Mouse (Mus musculus): ENCODE measurements around the gene Dnah14.
"Not testable (repeated sequence)": the region's sequence is repeated elsewhere in the genome, so short reads cannot be mapped to it uniquely, and the experiment has no call there.

The Dnah14 gene

DNA sequence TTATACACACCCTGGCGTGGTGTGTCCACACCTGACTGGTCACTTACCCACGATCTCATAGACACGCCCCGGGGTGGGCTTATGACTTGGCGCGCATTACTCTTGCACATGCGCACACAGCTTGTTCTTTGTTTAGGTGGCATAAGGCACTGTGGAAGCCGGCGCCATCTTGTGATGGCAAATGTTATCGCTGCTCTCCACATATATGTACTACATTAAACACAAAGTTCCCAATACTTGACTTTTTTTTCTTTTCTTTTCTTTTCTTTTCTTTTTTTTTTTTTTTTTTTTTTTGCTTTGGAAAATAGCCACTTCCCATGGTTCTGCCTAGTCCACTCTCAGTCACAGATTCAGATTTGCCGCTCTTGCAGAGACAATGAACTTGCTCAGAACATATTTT is 206.2 kb downstream of the Dnah14 start:
- not testable (repeated sequence) for ATAC-seq (ENCODE audit: low TSS enrichment)

DNA sequence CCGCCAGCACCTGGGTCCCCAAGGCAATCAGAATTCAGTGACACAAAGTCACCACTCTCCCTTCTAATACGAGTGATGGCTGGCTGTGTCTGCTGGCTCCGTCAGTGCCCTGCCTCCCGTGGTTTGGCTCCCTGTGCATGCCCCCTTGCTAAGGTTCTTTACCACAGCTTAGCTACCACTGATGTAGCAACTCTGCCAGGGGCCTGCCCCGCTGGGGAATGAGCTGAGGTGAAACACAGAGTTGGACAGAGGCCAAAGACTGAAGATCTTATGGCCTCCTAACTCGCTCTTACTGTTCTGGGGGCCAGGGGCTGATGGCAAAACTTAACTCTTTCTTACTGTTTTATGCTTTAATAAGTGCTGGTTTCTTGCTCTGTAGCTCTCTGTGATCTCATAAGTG is 213.6 kb downstream of the Dnah14 start:
- ATAC-seq (ENCODE audit: low TSS enrichment) = no peak

DNA sequence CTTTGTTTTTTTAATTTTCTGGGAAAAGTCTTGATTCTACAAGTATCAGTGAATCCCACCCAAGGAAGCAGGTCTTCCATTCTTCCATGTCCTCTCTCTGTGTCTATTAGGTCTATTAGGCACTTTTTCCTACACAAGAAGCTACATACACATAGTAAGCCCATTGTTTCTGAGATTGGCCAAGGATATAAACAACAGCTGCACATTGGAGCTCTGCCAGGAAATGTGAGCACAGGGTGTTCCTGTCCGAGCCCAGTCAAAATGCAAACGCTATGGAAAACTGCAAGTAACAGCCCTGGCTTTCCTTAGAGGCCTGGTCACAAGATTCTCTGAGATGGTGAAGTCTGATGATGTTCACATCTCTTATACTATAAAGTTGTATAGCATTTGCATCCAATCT is 217.2 kb downstream of the Dnah14 start:
- no peak for ATAC-seq (ENCODE audit: low TSS enrichment)

DNA sequence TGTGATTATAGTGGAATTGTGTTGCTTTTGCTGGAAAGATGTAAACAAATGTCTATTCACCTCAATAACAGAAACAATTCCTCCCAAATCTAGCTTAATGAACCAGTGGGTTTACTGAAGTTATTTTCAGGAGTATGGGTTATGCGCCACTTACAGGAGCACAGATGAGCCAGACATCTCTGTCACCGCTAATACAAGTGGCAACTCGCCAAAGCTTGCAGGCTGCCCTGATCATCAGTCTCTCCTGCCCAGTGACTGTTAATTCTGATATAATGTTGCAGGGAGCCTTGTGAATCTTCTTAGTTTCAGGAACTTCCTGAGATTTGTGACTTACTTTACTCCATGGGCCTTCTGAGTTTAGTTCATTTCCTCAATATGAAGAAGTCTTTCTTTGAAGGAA is 223.6 kb downstream of the Dnah14 start:
- ATAC-seq (ENCODE audit: low TSS enrichment) = no peak

DNA sequence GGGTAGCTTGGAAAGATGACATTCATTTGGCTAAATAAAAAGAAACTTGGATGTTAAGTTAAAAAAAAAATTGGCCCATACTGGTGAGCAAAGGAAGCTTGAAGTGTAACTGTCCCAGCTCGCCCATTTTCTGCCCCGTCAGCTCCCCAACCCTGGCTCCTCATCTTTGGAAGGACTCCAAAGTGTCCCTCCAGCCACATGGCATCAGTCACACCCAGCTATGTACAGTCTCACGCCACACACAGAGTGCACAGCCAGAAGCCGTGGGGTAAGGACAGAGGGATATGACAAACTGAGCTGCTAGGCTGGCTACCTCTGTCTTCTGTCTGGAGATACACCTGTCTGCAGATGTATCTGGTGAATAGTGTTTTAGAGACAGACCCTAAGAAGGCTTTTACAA is 224.3 kb downstream of the Dnah14 start:
- no peak for ATAC-seq (ENCODE audit: low TSS enrichment)

DNA sequence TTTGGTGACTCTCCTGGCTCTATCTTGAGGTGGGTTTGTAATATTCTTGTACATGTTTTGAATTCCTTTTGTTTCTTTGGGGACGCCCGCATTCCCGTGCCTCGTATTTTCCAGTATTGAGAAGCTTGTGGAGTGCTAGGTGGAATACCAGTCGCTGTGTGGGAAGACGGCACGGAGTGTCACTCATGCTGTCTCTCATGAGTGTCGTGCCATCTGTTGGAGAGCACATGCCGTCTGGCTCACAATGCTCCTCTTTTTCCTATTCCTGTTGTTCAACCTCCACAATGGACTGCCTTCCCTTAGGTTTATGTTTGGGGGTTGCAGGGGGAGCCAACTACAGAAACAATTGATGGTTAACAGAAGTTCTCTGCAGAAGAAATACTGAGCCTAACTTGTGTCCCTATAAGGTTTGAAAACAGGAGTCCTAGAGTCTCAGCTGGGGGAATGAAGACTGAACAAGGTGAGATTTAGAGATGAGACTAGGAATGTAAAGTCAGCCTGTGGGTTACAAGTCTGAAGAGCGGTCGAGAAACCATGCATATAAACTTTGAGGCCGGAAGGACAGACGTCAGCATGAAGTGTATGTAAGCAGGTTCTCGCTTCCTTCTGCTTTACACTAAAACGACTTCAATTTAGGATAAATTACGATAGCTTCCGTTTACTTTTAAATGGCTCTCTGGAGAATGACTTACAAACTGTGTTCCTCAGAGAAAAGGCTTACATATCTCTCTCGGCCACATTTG is 235.3 kb downstream of the Dnah14 start:
- ATAC-seq (ENCODE audit: low TSS enrichment) = peak; percentile 93

DNA sequence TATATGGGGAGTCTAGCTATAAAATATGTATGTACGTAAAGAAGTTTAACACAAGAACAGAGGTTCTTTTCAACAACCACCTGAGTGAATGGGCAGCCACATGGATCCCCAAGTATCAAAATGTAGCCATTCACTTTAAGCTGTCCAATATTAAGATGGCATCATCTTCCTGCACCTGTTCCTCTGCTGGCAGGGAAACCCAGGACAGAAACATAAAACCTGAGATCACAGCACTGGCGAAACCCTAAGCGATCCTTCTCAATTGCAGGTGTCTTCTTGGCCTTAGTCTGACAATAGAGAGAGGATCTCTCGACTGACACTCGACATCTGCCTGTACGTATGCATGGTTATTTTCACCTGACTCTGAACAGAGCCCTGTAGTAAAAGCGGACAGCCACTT is 250.4 kb downstream of the Dnah14 start:
- ATAC-seq (ENCODE audit: low TSS enrichment) = no peak

DNA sequence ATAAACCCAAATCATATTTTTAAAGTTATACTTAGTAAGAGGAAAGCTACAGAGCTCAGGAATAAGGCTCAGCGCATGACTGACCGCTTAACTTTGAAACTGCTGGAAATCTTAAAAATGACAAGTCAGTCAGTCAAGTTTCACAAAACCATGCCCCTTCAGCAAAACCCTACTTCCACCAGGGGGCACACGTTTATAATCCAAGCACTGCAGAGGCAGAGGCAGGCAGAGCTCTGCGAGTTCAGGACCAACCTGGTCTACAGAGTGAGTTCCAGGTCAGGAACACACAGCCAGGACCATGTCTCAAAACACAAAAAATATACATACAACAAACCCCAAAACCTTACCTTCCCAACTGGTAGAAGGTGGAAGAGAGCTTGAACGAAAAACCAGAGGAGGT is 252.0 kb downstream of the Dnah14 start:
- ATAC-seq (ENCODE audit: low TSS enrichment) = no peak

DNA sequence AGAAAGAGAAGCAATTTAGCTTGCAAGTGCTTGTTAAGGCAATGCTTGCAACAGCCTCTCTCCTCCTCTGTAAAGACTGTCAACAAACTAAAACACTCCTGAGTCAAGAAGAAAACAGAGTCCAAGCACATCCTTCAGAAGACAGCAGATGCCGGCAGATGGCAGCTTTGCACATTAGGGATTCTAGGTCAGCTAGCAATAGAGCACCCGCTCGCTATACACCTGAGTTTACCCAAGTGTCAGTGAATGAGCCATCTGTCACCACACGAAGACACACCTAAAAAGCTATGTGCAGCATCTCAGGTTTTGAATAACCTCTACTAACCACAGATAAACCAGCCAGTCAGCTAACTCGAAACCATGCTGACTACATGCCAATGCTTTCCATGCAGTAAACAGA is 256.4 kb downstream of the Dnah14 start:
- peak; percentile 62 for ATAC-seq (ENCODE audit: low TSS enrichment)

DNA sequence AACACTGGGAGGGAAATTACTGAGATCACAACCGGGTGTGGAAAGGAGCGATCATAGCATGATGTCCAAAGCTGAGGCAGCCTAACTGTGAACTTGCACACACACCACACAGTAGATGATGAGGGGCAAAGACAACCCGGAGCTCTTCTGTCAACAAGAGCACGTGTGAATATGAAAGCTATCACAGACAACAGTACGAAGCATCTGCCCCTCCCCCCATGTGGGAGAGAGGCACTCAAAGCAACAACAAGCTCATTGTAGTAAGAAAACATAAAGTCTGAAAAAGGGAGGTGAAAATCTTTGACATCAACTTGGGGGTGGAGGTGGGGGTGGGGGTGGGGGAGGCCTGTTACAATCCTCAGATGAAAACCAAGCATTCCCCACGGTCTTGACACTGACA is 256.8 kb downstream of the Dnah14 start:
- ATAC-seq (ENCODE audit: low TSS enrichment) = no peak

DNA sequence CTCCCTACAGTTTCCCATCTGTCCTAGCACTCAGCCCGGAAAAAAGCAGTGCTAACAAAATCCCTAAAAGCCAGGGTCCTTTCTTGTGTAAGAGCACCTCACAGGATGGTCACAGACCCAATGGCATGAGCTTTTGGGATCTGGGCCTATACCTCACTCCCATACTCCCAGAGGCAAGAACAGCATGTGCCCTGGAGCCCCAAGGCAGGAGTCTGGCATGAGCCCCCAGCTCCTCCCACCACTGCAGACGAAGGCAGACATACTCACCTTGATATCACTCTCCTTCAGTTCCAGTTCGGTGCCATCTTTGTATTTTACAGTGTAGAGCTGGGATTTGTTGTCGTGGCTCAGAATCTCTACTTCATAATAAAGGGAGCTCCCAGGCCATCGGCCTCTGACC is 261.8 kb downstream of the Dnah14 start:
- ATAC-seq (ENCODE audit: low TSS enrichment) = no peak

DNA sequence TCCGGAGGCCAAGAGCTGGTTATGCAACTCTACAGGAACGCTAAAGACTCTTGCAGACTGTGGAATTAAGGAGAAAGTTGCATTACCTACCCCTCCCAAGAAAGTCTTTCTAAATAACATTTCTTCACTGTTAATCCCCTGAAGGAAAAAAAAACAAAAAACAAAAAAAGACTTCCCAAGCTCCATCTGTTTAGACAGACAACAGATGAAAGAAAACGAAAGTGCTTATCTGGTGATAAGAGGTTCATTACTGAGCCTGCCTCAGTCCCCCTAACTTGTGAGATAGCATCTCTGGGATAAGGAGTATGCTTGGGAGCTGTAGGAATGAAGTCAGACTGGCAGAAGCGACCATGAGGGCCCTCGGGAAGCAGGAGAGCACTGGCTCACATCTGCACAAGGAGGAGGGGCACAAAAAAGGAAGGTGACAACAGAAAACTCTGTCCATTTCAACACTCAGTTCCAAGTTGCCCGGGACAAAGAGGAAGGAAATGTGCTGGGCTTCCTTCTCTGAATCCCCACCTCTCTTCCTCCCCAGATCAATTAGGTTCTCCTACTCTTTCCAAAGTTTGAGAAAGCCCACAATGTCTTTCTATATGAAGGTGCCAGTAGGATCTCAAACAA is 263.5 kb downstream of the Dnah14 start:
- ATAC-seq (ENCODE audit: low TSS enrichment) = no peak

DNA sequence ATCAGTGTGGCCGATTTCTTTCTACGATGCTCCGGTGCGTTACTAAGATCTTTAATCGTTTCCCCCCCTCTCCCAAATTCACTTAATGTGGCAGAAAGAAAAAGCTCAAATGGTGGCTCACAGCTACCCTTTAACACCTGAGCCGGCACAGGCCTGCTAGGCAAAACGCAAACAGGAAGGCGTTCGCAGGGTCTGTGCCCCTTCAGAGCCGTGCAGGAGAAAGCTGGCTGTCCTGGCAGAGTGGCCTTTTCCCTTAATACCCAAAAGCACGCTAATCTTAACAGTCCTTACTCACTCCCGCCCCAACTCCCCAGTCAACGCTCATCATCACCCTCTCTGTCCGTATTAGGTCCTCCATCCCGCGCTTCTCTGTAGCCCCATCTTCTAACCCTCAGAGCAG is 265.0 kb downstream of the Dnah14 start:
- ATAC-seq (ENCODE audit: low TSS enrichment) = no peak; the same call in 1 of the 2 replicates

DNA sequence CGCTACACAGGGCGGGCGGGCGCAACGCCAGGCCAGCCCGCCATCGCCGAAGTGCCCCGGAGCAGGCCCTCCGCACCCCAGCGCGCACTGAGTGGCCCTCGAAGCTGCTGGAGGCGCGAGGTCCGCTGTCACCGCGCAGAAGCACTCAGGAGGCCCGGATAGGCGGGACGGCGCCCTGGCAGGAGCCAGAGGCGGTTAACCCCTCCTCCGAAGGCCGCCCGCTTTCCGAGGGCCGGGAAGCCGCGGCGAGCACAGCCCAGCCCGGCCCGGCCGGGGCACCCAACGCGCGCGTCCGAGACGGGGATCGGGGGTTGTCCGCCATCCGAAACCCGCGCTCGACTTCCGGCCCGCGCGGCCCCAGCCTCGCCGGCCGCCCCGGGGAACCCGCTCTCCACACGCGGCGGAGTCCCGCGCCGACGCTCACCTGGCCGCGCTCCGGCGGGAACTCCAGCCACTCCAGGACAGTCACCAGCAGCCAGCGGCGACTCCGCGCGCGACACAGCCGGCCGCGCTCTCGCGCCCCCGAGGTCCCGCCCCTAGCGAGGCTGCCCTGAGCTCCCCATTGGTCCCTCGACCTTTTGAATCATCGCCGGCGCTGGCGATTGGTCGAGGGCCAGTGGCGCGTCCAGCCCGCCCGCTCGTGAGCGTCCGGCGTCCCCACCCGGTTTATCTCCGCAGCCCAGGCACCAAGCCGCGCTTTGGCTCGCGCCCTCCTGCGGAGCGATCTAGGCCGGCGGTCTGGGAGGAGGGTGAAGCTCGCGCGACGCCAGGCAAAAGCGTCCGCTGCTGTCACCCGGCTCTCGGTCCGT is 265.7 kb downstream of the Dnah14 start:
- ATAC-seq (ENCODE audit: low TSS enrichment) = peak; percentile 97

DNA sequence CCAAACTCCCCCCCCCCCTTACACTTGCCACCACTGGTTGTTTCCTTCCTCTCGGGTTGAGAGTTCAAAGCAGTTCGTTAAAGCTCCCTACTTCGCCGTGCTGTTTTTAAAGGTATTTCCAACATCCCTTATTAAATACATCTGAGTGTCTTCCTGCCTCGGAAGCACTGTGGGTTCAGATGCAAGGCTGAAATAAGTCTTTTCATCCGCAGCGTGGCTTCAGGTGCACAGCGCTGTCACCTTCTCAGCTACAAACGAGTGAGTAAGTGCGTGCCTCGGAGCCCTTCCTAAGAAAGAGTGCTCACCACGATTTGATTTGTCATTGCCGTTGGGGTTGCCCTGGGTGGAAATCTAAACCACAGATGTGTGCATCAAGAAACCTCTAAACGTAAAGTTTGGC is 266.4 kb downstream of the Dnah14 start, which contains the start of gene Lbr:
Gene Lbr, minus strand, starts transcription at position 266 of the 400 bp plus-strand sequence.
- peak; percentile 5; the same call in 1 of the 2 replicates for ATAC-seq (ENCODE audit: low TSS enrichment)

DNA sequence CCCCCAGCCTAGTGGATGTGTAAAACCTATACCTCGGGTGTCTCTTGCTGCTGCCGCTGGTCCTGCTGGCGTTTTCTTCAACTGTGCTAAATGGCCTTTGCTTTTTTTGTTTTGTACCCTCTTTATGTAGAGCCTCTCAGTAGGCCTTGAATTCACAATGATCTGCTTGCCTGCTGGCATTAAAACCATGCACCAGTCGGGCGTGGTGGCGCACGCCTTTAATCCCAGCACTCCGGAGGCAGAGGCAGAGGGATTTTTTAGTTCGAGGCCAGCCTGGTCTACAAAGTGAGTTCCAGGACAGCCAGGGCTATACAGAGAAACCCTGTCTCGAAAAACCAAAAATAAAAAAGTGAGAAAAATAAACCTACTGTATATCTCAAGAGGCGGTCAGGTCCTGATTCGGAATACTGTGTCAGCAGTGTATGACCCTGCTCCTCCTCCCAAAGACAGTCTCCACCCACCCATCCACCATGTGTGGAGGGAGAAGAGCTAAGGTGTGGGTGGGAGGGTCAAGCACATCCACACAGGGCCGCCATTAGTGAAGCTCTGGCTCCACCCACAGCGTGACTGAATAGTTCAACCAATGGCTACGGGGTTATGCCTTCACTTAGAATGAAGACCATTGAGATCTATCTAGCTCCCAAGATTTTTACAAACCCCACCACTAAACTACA is 268.7 kb downstream of the Dnah14 start:
- ATAC-seq (ENCODE audit: low TSS enrichment) = no peak

DNA sequence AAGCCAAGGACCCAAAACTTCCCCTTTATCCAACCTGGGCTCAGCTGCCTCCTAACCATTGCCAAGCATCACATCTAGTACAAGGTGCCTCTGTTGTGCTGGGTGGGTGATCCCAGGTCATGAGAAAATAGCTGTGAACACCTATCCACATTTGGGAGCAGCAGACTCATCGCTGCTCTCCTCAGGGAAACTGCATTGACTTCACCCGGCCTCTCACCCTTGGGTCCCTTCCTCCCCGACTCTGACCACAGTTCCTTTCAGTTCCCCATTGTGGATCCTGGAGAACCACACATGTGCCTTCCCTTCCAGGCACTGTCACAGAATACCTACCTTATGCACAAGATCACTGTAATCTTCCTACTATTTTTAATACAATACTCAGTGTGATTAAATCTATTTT is 269.4 kb downstream of the Dnah14 start:
- no peak for ATAC-seq (ENCODE audit: low TSS enrichment)

DNA sequence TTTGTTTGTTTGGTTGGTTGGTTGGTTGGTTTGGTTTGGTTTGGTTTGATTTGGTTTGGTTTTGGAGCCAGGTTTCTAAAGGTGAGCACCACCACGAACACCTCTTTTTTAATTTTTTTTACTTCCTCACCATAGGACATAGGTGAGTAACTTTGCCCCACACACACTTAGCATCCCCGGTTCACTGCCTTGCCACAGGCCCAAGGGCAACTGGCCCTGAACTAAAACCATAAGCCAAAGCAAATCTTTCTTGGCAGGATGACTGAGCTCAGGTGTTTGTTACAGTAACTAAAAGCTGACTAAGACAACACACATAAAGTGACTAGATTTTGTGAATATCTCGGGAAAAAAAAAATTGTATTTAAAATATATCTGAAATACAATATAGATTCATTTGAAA is 271.0 kb downstream of the Dnah14 start:
- no peak for ATAC-seq (ENCODE audit: low TSS enrichment)

DNA sequence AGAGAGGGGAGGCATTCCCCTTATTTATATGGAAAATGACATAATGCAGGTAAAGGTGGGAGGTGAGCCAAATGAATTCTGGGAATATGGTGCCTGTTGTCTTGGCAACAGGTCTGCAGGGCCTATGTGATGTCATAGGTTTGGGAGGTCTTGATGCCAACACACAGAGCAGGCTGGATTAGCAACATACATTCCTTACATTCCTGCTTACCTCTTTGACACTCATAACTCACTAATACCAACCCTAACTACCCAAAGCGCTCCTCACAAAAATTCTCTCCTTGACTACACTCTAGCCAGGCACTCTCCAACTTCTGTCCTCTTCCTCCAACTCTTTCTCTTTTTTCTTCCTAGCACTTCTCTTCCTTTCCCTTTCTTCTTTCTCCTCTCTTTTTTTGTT is 271.9 kb downstream of the Dnah14 start:
- ATAC-seq (ENCODE audit: low TSS enrichment) = no peak

DNA sequence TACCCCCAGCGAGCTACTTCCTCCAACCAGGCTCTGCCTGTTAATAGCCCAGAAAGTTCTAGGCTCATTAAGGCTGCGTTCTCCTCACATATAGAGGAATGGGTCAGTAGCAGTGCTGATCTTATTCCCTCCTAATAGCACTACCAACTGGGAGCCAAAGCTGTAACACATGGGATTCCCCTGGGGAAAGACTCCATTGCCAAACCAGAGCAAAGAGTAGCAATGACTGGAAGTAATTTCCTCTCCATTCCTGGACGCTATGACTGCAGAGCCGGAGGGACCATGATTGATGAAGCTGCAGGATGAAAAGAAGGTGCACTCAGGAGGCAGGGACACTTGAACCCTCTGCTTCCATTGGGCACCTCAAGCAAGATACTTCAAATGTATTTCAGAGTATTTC is 274.1 kb downstream of the Dnah14 start:
- ATAC-seq (ENCODE audit: low TSS enrichment) = no peak

DNA sequence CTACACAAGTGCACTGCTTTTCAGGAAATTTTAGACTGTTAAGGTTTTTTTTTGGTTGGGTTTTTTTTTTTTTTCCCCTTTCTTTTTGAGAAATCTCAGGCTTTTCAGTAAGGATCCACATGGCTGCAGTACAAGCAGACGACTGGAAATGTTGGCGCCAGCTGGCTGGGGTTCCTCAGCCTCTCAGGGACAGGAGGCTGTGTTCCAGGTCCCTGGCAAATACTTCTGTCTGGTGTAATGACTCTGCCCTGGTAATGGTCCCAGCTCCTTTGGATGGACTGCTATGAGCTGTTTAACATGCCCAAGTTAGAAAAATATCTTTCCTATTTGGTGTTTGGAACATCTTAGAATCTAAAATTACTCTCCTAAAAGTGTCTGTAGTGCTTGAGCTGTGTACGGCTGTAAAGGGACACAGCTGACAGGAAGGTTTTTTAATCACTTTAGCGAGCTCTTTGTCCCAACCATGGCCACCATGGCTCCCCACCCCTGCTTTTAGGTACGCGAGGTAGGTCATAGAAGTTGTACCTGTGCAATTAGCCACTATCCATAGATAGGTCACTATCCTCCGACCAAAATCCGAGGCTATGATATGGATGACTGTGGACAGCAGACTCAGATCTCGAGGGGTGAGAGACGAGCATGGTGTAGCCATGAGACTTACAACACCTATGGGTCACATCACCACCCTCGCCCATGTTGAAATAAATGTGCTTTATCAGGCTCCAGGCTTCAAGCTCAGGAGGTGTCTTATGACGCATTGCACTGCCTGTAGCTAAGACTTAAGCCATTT is 275.4 kb downstream of the Dnah14 start:
- ATAC-seq (ENCODE audit: low TSS enrichment) = peak; percentile 84

All from frontal cortex, adult (tissue).